Mouse (Mus musculus) neural tube, embryonic 13.5 days (tissue): ENCODE results near the gene Ank2. TPM values are rescaled to one million over a fixed set of nuclear protein-coding genes. Genes with fewer than 3 reads are reported as not detected.

ENCODE experiments used
- ATAC-seq: fragments of 200-750 bp; cut with Nextera tagmentation; 2 replicates; pipeline ENCODE4 v1.8.0; 2017; ENCODE audit warnings: low read depth, mild to moderate bottlenecking, moderate TSS enrichment, moderate library complexity
- H3K27ac ChIP-seq: fragments of 300-500 bp; sonication (generic); replicated peaks from 2 replicates; pipeline ENCODE4 v1.5.1; 2015; ENCODE audit warnings: moderate library complexity, mild to moderate bottlenecking, inconsistent platforms
- H3K27me3 ChIP-seq: fragments of 300-500 bp; sonication (generic); 2 replicates; pipeline ENCODE4 v1.6.1; 2015; ENCODE audit warnings: mild to moderate bottlenecking, inconsistent platforms
- H3K36me3 ChIP-seq: fragments of 300-500 bp; sonication (generic); 2 replicates; pipeline ENCODE4 v1.6.1; 2015; ENCODE audit warnings: mild to moderate bottlenecking, inconsistent platforms
- H3K4me1 ChIP-seq: fragments of 300-500 bp; sonication (generic); replicated peaks from 2 replicates; pipeline ENCODE4 v1.6.1; 2015; ENCODE audit warnings: inconsistent platforms
- H3K4me2 ChIP-seq: fragments of 300-500 bp; sonication (generic); 2 replicates; pipeline ENCODE4 v1.6.1; 2015; ENCODE audit warnings: inconsistent platforms, mild to moderate bottlenecking, moderate library complexity
- H3K4me3 ChIP-seq: fragments of 300-500 bp; sonication (generic); 2 replicates; pipeline ENCODE4 v1.5.1; 2015; ENCODE audit warnings: mild to moderate bottlenecking, inconsistent platforms
- H3K9ac ChIP-seq: fragments of 300-500 bp; sonication (generic); 2 replicates; pipeline ENCODE4 v1.6.1; 2015; ENCODE audit warnings: moderate library complexity, mild to moderate bottlenecking, inconsistent platforms
- H3K9me3 ChIP-seq: fragments of 300-500 bp; sonication (generic); 2 replicates; pipeline ENCODE4 v1.6.1; 2016; ENCODE audit warnings: inconsistent platforms
- WGBS: fragments of 180-500 bp; shearing (Covaris S2); methylation state at CpG from one replicate; pipeline ENCODE4 v1.1.7; 2015; 5-methylcytosine and 5-hydroxymethylcytosine counted together
- polyA plus RNA-seq: library from polyadenylated mRNA; unstranded; fragments of >200 nt; fragmentation: Nextera tagmentation; extraction: Ambion mirVana; gene quantifications from 2 replicates; pipeline ENCODE4 v1.2.1, GENCODE M21; 2015

The Ank2 gene
- 119 and 125 TPM in 2 replicates for polyA plus RNA-seq

DNA sequence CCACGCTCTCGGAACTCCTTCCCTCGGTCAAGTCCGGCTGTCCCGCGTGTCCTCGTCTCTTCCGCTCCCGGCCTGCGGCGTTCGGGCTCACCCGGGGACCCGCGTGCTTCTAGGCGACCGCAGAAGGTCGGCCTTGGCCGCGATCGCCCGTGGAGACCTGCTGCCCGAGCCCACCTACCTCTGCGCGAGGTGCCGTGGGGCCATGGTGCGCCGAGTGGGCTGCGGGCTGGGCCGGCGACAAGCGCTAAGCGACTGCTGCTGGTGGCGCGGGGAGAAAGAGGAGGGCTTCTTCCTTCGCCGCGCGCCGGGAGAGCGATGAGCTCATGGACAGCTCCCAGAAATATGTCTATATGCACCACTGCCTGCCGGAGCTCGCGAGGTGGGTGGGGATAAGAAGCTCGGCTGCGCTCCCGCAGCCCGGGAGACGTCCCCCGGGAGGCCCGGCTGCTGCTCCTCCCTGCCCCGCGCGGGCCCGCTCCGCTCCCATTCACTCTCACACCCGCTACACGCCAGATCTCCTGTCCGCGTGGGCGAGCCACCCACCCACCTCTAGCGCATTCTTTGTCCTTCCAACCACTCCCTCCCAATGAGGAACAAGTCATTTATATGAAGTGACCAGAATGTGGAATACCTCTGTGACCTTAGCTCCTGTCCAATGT is at the start of gene Ank2:
Ank2 (minus strand) TSS at position 609 of the 659 bp plus-strand sequence.
- peak within 1 kb of the TSS; percentile 81 for H3K27ac ChIP-seq
- H3K36me3 ChIP-seq: no peaks in the 10 kb centered on the region
- no peaks in the 10 kb centered on the region for H3K9me3 ChIP-seq
- H3K27me3 ChIP-seq: peaks cover 12% of the 10 kb centered on the region; the same call in 1 of the 2 replicates
- WGBS: under 1% methylated on average over 60 of the region's 62 CpGs
- ATAC-seq: peak; percentile 92
- peak within 1 kb of the TSS; percentile 75 for H3K4me3 ChIP-seq
- peaks cover 19% of the 10 kb centered on the region for H3K4me1 ChIP-seq
- H3K4me2 ChIP-seq: peak within 1 kb of the TSS; percentile 99
- peak within 1 kb of the TSS; percentile 91 for H3K9ac ChIP-seq

DNA sequence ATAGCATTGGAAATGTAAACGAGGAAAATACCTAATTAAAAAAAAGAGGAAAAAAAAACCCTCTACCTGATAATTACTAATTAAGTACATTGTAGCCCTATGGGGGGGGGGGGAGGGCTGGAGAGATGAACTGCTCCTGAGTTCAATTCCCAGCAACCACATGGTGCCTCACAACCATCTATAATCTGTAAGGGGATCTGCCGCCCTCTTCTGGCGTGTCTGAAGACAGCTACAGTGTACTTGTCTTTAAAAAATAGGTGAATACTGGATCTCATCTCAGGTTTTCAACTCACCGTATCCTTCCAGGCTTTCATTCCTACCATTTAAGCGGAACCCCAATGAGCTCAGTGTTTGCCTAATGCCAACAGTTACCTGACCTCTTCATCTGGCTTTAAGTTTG is 48.7 kb upstream of the Ank2 start:
- H3K27ac ChIP-seq: no peak overlapping the region
- no peak for ATAC-seq
- H3K4me1 ChIP-seq: peaks cover 8% of the 10 kb centered on the region; the same call in 1 of the 2 replicates
- H3K4me3 ChIP-seq: no peak overlapping the region
- H3K9ac ChIP-seq: no peak overlapping the region
- H3K4me2 ChIP-seq: no peak overlapping the region
- H3K27me3 ChIP-seq: no peaks in the 10 kb centered on the region
- peaks cover 35% of the 10 kb centered on the region for H3K36me3 ChIP-seq
- WGBS: 29% methylated on average over 5 of the region's 5 CpGs
- no peaks in the 10 kb centered on the region for H3K9me3 ChIP-seq

DNA sequence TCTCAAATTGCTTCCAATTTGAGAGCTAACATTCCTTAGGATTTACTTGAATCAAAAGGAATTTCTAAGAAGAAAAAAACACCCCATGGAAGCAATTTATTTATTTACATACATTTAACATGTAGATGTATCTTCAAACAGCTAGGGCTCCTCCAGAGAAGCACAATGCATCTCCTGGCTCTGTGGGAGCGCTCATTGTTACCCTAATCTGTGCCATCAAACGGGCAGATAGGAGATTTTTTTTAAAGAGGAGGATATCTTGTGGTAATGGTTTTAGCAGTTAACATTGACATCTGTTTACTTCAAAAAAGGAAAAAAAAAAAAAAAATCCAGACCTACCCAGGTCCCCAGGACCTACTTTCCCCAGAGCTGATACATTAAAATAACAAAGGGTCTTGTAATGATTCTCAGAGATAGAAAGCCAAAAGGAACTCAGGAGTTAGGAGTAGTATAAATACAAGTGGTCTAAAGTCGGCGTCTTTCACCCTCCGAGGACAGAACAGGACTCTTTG is 45.5 kb upstream of the Ank2 start:
- no peaks in the 10 kb centered on the region for H3K9me3 ChIP-seq
- no peak overlapping the region for H3K9ac ChIP-seq
- H3K27ac ChIP-seq: no peak overlapping the region
- no peaks in the 10 kb centered on the region for H3K27me3 ChIP-seq
- no peaks in the 10 kb centered on the region for H3K4me1 ChIP-seq
- H3K4me2 ChIP-seq: no peak overlapping the region
- H3K36me3 ChIP-seq: peaks cover 48% of the 10 kb centered on the region
- no peak for ATAC-seq
- WGBS: 30% methylated on average over 5 of the region's 5 CpGs
- H3K4me3 ChIP-seq: no peak overlapping the region

DNA sequence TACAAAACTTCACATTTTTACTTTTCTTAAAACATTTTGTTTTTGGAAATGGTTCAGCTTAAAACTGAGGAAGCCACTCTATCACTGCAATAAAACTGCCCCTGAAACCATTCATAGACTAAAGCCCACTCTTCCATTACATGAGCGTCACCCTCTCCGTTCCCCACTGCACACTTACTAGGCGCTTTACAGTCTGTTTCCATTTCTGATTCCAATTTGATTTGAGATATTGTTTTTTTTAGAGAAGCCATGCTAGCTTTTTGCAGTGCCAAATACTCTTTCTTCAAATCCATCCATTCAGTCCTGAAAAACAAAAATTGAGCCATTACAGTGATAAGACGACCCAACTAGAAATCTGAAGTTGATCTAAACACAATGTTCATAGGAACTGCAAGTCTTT is 44.8 kb upstream of the Ank2 start:
- Histone ChIP-seq H3K4me3 (no peak overlapping the region), H3K27ac (no peak overlapping the region), H3K4me2 (no peak overlapping the region), H3K4me1 (no peaks in the 10 kb centered on the region), H3K36me3 (peaks cover 48% of the 10 kb centered on the region), H3K9me3 (no peaks in the 10 kb centered on the region), H3K9ac (no peak overlapping the region), H3K27me3 (no peaks in the 10 kb centered on the region)
- WGBS: 80% methylated on average over 4 of the region's 4 CpGs
- ATAC-seq: no peak

DNA sequence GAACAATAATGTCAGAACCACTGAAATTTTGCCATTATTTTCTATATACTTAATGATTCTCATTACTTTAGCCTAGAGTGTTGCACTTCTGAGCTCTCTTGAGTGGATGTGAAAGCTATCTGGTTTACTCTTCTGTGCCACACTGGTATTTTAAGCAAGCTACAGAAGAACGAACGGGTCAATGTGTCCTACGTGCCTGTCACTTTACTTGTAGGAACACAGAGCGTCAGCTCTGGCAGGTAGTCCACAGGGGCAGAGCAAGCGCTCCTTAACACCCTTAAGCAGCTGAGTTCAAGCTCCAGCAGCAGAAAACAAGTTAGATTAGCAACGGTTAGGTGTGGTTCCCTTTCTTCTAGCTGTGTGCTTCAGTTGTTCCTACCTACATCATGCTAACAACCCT is 40.0 kb upstream of the Ank2 start:
- Histone ChIP-seq H3K36me3 (peaks cover 32% of the 10 kb centered on the region), H3K27ac (no peak overlapping the region), H3K4me1 (no peaks in the 10 kb centered on the region), H3K27me3 (no peaks in the 10 kb centered on the region), H3K4me3 (no peak overlapping the region), H3K9ac (no peak overlapping the region), H3K9me3 (no peaks in the 10 kb centered on the region), H3K4me2 (no peak overlapping the region)
- WGBS: 84% methylated on average over 6 of the region's 6 CpGs
- no peak for ATAC-seq

DNA sequence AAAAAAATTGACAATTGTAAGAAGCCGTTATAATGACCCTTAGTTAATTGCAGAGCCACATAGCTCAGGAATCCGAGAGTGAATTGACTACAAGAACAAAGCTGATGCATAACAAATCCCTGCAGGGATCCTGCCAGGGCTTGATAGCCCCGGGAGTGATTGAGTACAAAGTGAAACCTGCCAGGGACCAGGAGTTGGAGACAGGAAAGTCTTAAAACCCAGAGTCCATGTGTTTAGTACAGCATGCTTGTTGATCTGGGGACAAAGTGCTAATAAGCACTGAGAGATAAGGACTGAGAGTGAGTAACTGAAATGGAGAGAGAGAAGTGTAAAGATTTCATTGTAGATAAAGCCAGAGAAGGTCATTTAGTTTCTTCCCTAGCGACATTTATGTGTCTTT is 31.1 kb upstream of the Ank2 start:
- ATAC-seq: no peak
- no peak overlapping the region for H3K9ac ChIP-seq
- H3K36me3 ChIP-seq: no peaks in the 10 kb centered on the region
- 8% methylated on average over 4 of the region's 4 CpGs for WGBS
- no peak overlapping the region for H3K27ac ChIP-seq
- peaks cover 4% of the 10 kb centered on the region; the same call in 1 of the 2 replicates for H3K4me1 ChIP-seq
- H3K4me3 ChIP-seq: no peak overlapping the region
- no peak overlapping the region for H3K4me2 ChIP-seq
- no peaks in the 10 kb centered on the region for H3K9me3 ChIP-seq
- no peaks in the 10 kb centered on the region for H3K27me3 ChIP-seq

DNA sequence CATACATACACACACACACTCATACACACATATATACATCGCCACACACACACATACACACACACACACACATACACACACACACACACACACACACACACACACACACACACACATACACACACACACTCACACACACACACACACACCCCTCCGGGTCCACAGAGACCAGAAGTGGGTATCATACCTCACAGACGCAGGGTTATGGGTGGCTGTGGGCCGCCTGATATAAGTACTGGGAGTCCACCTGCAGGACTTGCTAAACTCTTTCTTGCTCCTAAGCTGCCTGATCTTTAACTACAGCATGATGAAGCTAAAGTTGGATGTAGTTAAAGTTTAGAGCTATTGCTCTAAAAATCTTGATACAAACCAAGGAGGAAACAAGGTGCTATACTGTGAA is 30.7 kb upstream of the Ank2 start:
- ATAC-seq: no peak
- H3K9me3 ChIP-seq: no peaks in the 10 kb centered on the region
- H3K36me3 ChIP-seq: no peaks in the 10 kb centered on the region
- no peak overlapping the region for H3K4me3 ChIP-seq
- peaks cover 4% of the 10 kb centered on the region; the same call in 1 of the 2 replicates for H3K4me1 ChIP-seq
- WGBS: 81% methylated on average over 4 of the region's 4 CpGs
- no peaks in the 10 kb centered on the region for H3K27me3 ChIP-seq
- H3K9ac ChIP-seq: no peak overlapping the region
- H3K27ac ChIP-seq: no peak overlapping the region
- no peak overlapping the region for H3K4me2 ChIP-seq

DNA sequence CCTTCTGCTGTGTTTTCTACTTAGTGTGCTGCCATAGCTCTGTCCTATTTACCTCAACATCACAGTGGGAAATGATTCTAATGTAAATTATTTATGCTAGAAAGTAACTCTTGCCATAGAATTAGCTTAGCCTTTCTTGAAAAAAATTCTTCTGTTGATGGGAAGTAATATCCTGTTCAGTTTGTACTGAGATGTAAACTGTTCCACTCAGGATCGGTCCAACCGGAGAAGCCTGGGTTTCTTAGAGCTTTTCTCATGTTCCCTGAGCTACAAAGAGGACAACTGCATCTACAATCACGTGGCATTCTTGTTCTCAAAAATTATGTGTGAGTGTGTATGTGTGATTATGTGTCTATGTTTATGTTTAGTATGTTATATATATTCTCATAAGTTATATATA is 30.1 kb upstream of the Ank2 start:
- Histone ChIP-seq H3K9ac (no peak overlapping the region), H3K27ac (no peak overlapping the region), H3K4me1 (peaks cover 4% of the 10 kb centered on the region; the same call in 1 of the 2 replicates), H3K4me3 (no peak overlapping the region), H3K27me3 (no peaks in the 10 kb centered on the region), H3K36me3 (no peaks in the 10 kb centered on the region), H3K9me3 (no peaks in the 10 kb centered on the region), H3K4me2 (no peak overlapping the region)
- ATAC-seq: no peak
- 88% methylated on average over 3 of the region's 3 CpGs for WGBS

DNA sequence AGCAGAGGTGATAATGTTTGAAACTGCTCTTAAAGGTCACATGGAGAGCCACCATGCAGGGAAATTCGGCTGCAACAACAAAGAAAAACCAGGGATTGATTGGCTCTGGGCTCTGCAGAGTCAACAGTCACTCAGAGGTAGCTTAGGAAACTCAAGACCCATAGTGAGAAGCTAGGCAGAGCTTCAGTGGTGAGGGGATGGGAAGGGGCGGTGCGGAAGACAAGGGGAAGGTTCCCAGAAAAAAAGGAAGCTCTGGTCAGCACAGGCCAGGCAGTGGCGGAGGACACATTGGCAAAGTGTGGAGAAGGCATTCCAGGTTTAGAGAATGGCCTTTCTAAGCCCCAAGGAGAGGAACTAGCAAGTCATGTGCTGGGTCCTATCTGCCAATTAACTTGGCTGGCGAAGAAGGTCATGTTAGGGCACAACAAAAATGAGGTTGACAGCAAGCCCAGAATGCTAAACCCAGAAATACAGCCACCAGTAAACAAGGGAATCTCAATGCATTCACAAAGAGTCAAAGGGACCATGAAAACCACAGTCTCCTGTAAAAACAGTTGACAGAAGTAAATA is 28.4 kb upstream of the Ank2 start:
- Histone ChIP-seq H3K9ac (no peak overlapping the region), H3K27me3 (no peaks in the 10 kb centered on the region), H3K36me3 (no peaks in the 10 kb centered on the region), H3K4me3 (no peak overlapping the region), H3K27ac (no peak overlapping the region), H3K4me2 (no peak overlapping the region), H3K4me1 (peaks cover 4% of the 10 kb centered on the region; the same call in 1 of the 2 replicates), H3K9me3 (no peaks in the 10 kb centered on the region)
- WGBS: 70% methylated on average over 5 of the region's 5 CpGs
- no peak for ATAC-seq

DNA sequence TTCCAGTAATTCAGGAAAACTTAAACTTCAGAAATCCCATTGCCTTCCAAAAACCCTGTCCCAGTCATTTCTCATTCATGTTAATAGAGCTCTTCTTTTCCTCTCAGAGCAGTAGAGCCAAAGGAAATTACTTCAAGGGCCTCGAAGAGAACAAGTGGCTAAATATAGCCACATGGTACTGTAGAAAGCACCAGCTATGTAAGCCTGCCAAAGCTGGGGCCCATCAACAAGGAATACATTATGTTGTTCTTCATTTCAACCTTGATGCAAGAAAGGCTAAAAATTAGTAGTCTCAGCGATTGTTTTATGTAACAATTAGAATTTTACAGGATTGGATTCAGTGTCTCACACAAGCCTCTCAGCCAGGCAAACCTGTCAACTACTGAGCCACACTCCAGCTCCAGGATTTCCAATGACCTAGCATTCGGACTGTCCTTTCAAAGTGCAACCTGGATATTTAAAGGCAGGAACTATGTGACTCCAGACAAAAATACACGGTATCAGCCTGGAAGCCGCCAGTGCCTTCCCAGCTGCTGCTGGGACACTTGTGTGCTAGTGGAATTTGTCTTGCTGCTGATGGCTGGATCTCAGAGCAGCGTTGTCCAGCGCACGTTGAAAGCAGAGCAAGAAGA is 26.2 kb upstream of the Ank2 start:
- WGBS: 79% methylated on average over 8 of the region's 8 CpGs
- Histone ChIP-seq H3K9me3 (no peaks in the 10 kb centered on the region), H3K27me3 (no peaks in the 10 kb centered on the region), H3K4me3 (no peak overlapping the region), H3K36me3 (no peaks in the 10 kb centered on the region), H3K4me2 (no peak overlapping the region), H3K9ac (no peak overlapping the region), H3K4me1 (peaks cover 2% of the 10 kb centered on the region; the same call in 1 of the 2 replicates), H3K27ac (no peak overlapping the region)
- ATAC-seq: no peak

DNA sequence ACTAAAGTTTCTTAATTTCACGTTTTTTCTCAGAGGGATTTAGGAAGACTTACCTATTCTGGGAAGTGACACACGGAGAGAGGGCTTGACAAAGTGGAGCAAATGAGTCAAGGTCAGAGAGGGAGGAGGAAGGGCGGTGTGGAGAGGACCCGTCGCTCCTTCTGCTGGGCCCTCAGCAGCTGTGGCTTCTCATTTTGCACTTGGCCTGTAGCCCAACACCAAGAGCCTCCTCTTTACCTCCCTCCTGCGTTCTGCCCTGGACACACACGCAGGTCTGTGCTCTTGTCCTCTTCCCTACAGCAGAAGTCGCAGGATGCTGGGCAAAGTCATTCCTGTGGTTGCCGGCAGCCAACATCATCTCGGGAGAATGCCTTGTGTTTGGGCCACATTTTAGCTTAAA is 22.0 kb upstream of the Ank2 start:
- Histone ChIP-seq H3K27ac (no peak overlapping the region), H3K9me3 (no peaks in the 10 kb centered on the region), H3K9ac (no peak overlapping the region), H3K4me2 (no peak overlapping the region), H3K4me1 (no peaks in the 10 kb centered on the region), H3K27me3 (no peaks in the 10 kb centered on the region), H3K36me3 (no peaks in the 10 kb centered on the region), H3K4me3 (no peak overlapping the region)
- ATAC-seq: no peak
- WGBS: 81% methylated on average over 10 of the region's 10 CpGs

DNA sequence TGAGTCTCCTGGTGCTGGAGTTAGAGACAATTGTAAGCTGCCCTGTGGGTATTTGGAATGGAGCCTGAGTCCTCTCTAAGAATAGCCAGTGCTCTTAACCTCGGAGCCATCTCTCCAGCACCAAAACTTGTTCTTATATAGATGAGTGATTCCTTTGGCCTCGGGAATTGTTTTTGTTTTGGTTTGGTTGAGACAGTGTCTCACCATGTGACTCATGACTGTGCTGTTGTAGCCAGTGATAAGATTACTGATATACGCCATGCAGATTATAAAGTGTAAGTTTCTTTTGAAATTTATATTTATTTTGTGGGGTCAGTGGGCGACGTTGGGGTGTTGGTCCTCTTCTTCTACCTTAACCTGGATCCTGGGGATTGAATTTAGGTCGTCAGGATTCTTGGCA is 21.1 kb upstream of the Ank2 start:
- Histone ChIP-seq H3K4me3 (no peak overlapping the region), H3K27me3 (no peaks in the 10 kb centered on the region), H3K9ac (no peak overlapping the region), H3K36me3 (no peaks in the 10 kb centered on the region), H3K27ac (no peak overlapping the region), H3K9me3 (no peaks in the 10 kb centered on the region), H3K4me2 (no peak overlapping the region), H3K4me1 (no peaks in the 10 kb centered on the region)
- no peak for ATAC-seq
- 87% methylated on average over 6 of the region's 6 CpGs for WGBS
